ENCODE assay signal across 8 mouse cellular contexts in genomic region chr7:44484841-44485571, GRCm38 (mm10). TPM values are rescaled to one million over a fixed set of nuclear protein-coding genes. Genes with fewer than 3 reads are reported as not detected.
DNase-seq lines count a peak whose midpoint lies in the region; ATAC-seq and TF ChIP-seq lines count a peak whose summit lies in the region.

No protein-coding gene starts in this region.

- peak; percentile 77 for DNase-seq in A20 (ENCODE audit: low read depth, low spot score)
- peak; percentile 71 to 78 for DNase-seq in adrenal gland, postnatal 36 days
- peak; percentile 82 for DNase-seq in limb, embryonic 14.5 days (ENCODE audit: low spot score)
- peak; percentile 88 for DNase-seq in midbrain, postnatal 0 days (ENCODE audit: low spot score)
- DNase-seq in spleen, postnatal 36 days (ENCODE audit: low spot score in 2 of 2) = peak; percentile 57 to 65

- no peak overlapping the region for H3K4me3 ChIP-seq in embryonic facial prominence, embryonic 13.5 days
- no peak overlapping the region for H3K4me3 ChIP-seq in heart, embryonic 11.5 days (ENCODE audit: low read depth, low read length)
- H3K4me3 ChIP-seq in kidney, embryonic 14.5 days (ENCODE audit: low read length) = no peak overlapping the region
- H3K4me3 ChIP-seq in limb, embryonic 14.5 days (replicated peaks; ENCODE audit: low read length) = no peak overlapping the region
- H3K4me3 ChIP-seq in midbrain, postnatal 0 days (ENCODE audit: low read depth, low read length) = no peak overlapping the region

- no peak overlapping the region for H3K27ac ChIP-seq in embryonic facial prominence, embryonic 13.5 days
- H3K27ac ChIP-seq in heart, embryonic 11.5 days (ENCODE audit: low read depth, low read length) = 0 out of 2 replicates have a peak overlapping the region, but pooled peaks have one; percentile 2
- H3K27ac ChIP-seq in kidney, embryonic 14.5 days (ENCODE audit: low read depth, low read length) = no peak overlapping the region
- no peak overlapping the region for H3K27ac ChIP-seq in limb, embryonic 14.5 days (replicated peaks; ENCODE audit: low read depth, low read length)
- H3K27ac ChIP-seq in midbrain, postnatal 0 days (ENCODE audit: low read depth, low read length) = no peak overlapping the region

- no peak overlapping the region for H3K9ac ChIP-seq in embryonic facial prominence, embryonic 13.5 days
- no peak overlapping the region for H3K9ac ChIP-seq in heart, embryonic 11.5 days (ENCODE audit: low read depth, low read length)
- no peak overlapping the region for H3K9ac ChIP-seq in kidney, embryonic 14.5 days (ENCODE audit: low read depth, low read length)
- H3K9ac ChIP-seq in limb, embryonic 14.5 days (ENCODE audit: low read depth, low read length, severe bottlenecking) = no peak overlapping the region
- H3K9ac ChIP-seq in midbrain, postnatal 0 days (replicated peaks; ENCODE audit: low read length, poor library complexity, severe bottlenecking) = no peak overlapping the region

- H3K9me3 ChIP-seq in embryonic facial prominence, embryonic 13.5 days = no peaks in the 10 kb centered on the region
- H3K9me3 ChIP-seq in heart, embryonic 11.5 days (replicated peaks; ENCODE audit: control insufficient read depth, low read length) = no peaks in the 10 kb centered on the region
- no peaks in the 10 kb centered on the region for H3K9me3 ChIP-seq in kidney, embryonic 14.5 days (ENCODE audit: control insufficient read depth, low read length)
- H3K9me3 ChIP-seq in limb, embryonic 14.5 days (ENCODE audit: control insufficient read depth, low read length) = no peaks in the 10 kb centered on the region
- H3K9me3 ChIP-seq in midbrain, postnatal 0 days (ENCODE audit: low read length) = no peaks in the 10 kb centered on the region

- peak; percentile 99 for TF ChIP-seq CTCF in midbrain, postnatal 0 days (IDR thresholded peaks at IDR 0.05)

- no peaks in the 10 kb centered on the region for H3K4me1 ChIP-seq in embryonic facial prominence, embryonic 13.5 days
- peaks cover 6% of the 10 kb centered on the region; the same call in 1 of the 2 replicates for H3K4me1 ChIP-seq in heart, embryonic 11.5 days (ENCODE audit: control insufficient read depth, insufficient read depth, low read length)
- no peaks in the 10 kb centered on the region for H3K4me1 ChIP-seq in kidney, embryonic 14.5 days (ENCODE audit: control insufficient read depth, insufficient read depth, low read length)
- H3K4me1 ChIP-seq in limb, embryonic 14.5 days (ENCODE audit: control insufficient read depth, insufficient read depth, low read length) = no peaks in the 10 kb centered on the region
- no peaks in the 10 kb centered on the region for H3K4me1 ChIP-seq in midbrain, postnatal 0 days (ENCODE audit: insufficient read depth, low read length)

- TF ChIP-seq POLR2A in limb, embryonic 14.5 days (IDR thresholded peaks at IDR 0.05; ENCODE audit: borderline replicate concordance, extremely low read depth, insufficient read depth, insufficient read length) = peak; percentile 15; the same call in 1 of the 2 replicates

- peaks cover 15% of the 10 kb centered on the region for H3K36me3 ChIP-seq in embryonic facial prominence, embryonic 13.5 days
- H3K36me3 ChIP-seq in heart, embryonic 11.5 days (ENCODE audit: control insufficient read depth, insufficient read depth, low read length) = no peaks in the 10 kb centered on the region
- peaks cover 8% of the 10 kb centered on the region; the same call in 1 of the 2 replicates for H3K36me3 ChIP-seq in kidney, embryonic 14.5 days (ENCODE audit: control insufficient read depth, insufficient read depth, low read length)
- H3K36me3 ChIP-seq in limb, embryonic 14.5 days (ENCODE audit: control insufficient read depth, insufficient read depth, low read length) = peaks cover 20% of the 10 kb centered on the region
- peaks cover 10% of the 10 kb centered on the region for H3K36me3 ChIP-seq in midbrain, postnatal 0 days (ENCODE audit: insufficient read depth, low read length)

- ATAC-seq in embryonic facial prominence, embryonic 13.5 days (ENCODE audit: insufficient number of reproducible peaks, insufficient read depth, low FRiP score, low TSS enrichment, low read depth) = 0 out of 2 replicates have a peak, but pooled peaks have one; percentile 44
- ATAC-seq in heart, embryonic 11.5 days (replicated peaks; ENCODE audit: insufficient number of reproducible peaks, low FRiP score, low TSS enrichment) = no peak
- ATAC-seq in kidney, embryonic 14.5 days (ENCODE audit: low FRiP score, low TSS enrichment) = peak; percentile 71
- ATAC-seq in limb, embryonic 14.5 days (ENCODE audit: low FRiP score, low read depth) = peak; percentile 62
- peak; percentile 72 for ATAC-seq in midbrain, postnatal 0 days (ENCODE audit: low FRiP score)

- 42% methylated on average over 5 of the region's 5 CpGs for WGBS in embryonic facial prominence, embryonic 13.5 days
- 34% methylated on average over 5 of the region's 5 CpGs for WGBS in heart, embryonic 11.5 days (ENCODE audit: insufficient replicate concordance)
- WGBS in kidney, embryonic 14.5 days = 39% methylated on average over 5 of the region's 5 CpGs
- WGBS in limb, embryonic 14.5 days = 45% methylated on average over 5 of the region's 5 CpGs
- WGBS in midbrain, postnatal 0 days = 34% methylated on average over 5 of the region's 5 CpGs

- no peak overlapping the region for H3K4me2 ChIP-seq in embryonic facial prominence, embryonic 13.5 days
- H3K4me2 ChIP-seq in heart, embryonic 11.5 days = no peak overlapping the region
- no peak overlapping the region for H3K4me2 ChIP-seq in kidney, embryonic 14.5 days (replicated peaks; ENCODE audit: low read depth, low read length)
- H3K4me2 ChIP-seq in limb, embryonic 14.5 days (replicated peaks; ENCODE audit: low read depth, low read length, severe bottlenecking) = no peak overlapping the region
- H3K4me2 ChIP-seq in midbrain, postnatal 0 days (ENCODE audit: low read depth, low read length, poor library complexity, severe bottlenecking) = no peak overlapping the region

- peaks cover 29% of the 10 kb centered on the region for H3K27me3 ChIP-seq in embryonic facial prominence, embryonic 13.5 days
- H3K27me3 ChIP-seq in heart, embryonic 11.5 days (ENCODE audit: control insufficient read depth, insufficient read depth, low read length) = no peaks in the 10 kb centered on the region
- H3K27me3 ChIP-seq in kidney, embryonic 14.5 days (ENCODE audit: control insufficient read depth, insufficient read depth, low read length) = peaks cover 7% of the 10 kb centered on the region; the same call in 1 of the 2 replicates
- 0 out of 2 replicates have a peak, but pooled peaks cover 4% of the 10 kb centered on the region for H3K27me3 ChIP-seq in limb, embryonic 14.5 days (ENCODE audit: control insufficient read depth, insufficient read depth, low read length)
- peaks cover 7% of the 10 kb centered on the region; the same call in 1 of the 2 replicates for H3K27me3 ChIP-seq in midbrain, postnatal 0 days (ENCODE audit: insufficient read depth, low read length)

RNA-seq across cellular contexts. Expression of gene Emc10, which starts 11.3 kb away (rescaled TPM):
- 10 to 100 TPM; 91.2 to 99.2 TPM for total RNA-seq in adrenal gland, postnatal 36 days (2021)
- polyA plus RNA-seq in embryonic facial prominence, embryonic 13.5 days (2015; fragmentation: Nextera tagmentation; extraction: Ambion mirVana) = 126 and 129 TPM in 2 replicates
- polyA plus RNA-seq in heart, embryonic 11.5 days (2014; fragmentation: Nextera tagmentation; extraction: Ambion mirVana) = 75.1 and 87.1 TPM in 2 replicates
- 122 and 138 TPM in 2 replicates for polyA plus RNA-seq in kidney, embryonic 14.5 days (2014; fragmentation: Nextera tagmentation; extraction: Ambion mirVana)
- 182 and 265 TPM in 2 replicates for polyA plus RNA-seq in limb, embryonic 14.5 days (2012; rRNA removed)
- 149 and 151 TPM in 2 replicates for polyA plus RNA-seq in limb, embryonic 14.5 days (2014; fragmentation: Nextera tagmentation; extraction: Ambion mirVana)
- 247 and 273 TPM in 2 replicates for total RNA-seq in midbrain, postnatal 0 days (2014; rRNA removed)
- polyA plus RNA-seq in midbrain, postnatal 0 days (2015; fragmentation: Nextera tagmentation; extraction: Ambion mirVana) = 150 and 154 TPM in 2 replicates

RNA-seq across cellular contexts. Expression of gene Fam71e1, which starts 11.4 kb away (rescaled TPM):
- 1 to 10 TPM; 8.5 to 9.5 TPM for total RNA-seq in adrenal gland, postnatal 36 days (2021)
- polyA plus RNA-seq in embryonic facial prominence, embryonic 13.5 days (2015; fragmentation: Nextera tagmentation; extraction: Ambion mirVana) = 19.9 and 22.4 TPM in 2 replicates
- polyA plus RNA-seq in heart, embryonic 11.5 days (2014; fragmentation: Nextera tagmentation; extraction: Ambion mirVana) = 8.9 and 10.6 TPM in 2 replicates
- polyA plus RNA-seq in kidney, embryonic 14.5 days (2014; fragmentation: Nextera tagmentation; extraction: Ambion mirVana) = 13.2 and 16.6 TPM in 2 replicates
- polyA plus RNA-seq in limb, embryonic 14.5 days (2012; rRNA removed) = 19.8 and 21.5 TPM in 2 replicates
- 12.2 and 13.6 TPM in 2 replicates for polyA plus RNA-seq in limb, embryonic 14.5 days (2014; fragmentation: Nextera tagmentation; extraction: Ambion mirVana)
- total RNA-seq in midbrain, postnatal 0 days (2014; rRNA removed) = 18.5 and 19.3 TPM in 2 replicates
- polyA plus RNA-seq in midbrain, postnatal 0 days (2015; fragmentation: Nextera tagmentation; extraction: Ambion mirVana) = 23.8 and 27.7 TPM in 2 replicates

RNA-seq across cellular contexts. Expression of gene Josd2, which starts 17.2 kb away (rescaled TPM):
- total RNA-seq in adrenal gland, postnatal 36 days (2021) = 10 to 100 TPM; 53.9 to 61.0 TPM
- 93.6 and 106 TPM in 2 replicates for polyA plus RNA-seq in embryonic facial prominence, embryonic 13.5 days (2015; fragmentation: Nextera tagmentation; extraction: Ambion mirVana)
- 169 and 181 TPM in 2 replicates for polyA plus RNA-seq in heart, embryonic 11.5 days (2014; fragmentation: Nextera tagmentation; extraction: Ambion mirVana)
- 64.9 and 78.9 TPM in 2 replicates for polyA plus RNA-seq in kidney, embryonic 14.5 days (2014; fragmentation: Nextera tagmentation; extraction: Ambion mirVana)
- 167 and 215 TPM in 2 replicates for polyA plus RNA-seq in limb, embryonic 14.5 days (2012; rRNA removed)
- polyA plus RNA-seq in limb, embryonic 14.5 days (2014; fragmentation: Nextera tagmentation; extraction: Ambion mirVana) = 78.9 and 81.5 TPM in 2 replicates
- total RNA-seq in midbrain, postnatal 0 days (2014; rRNA removed) = 25.5 and 38.5 TPM in 2 replicates
- polyA plus RNA-seq in midbrain, postnatal 0 days (2015; fragmentation: Nextera tagmentation; extraction: Ambion mirVana) = 22.7 and 25.4 TPM in 2 replicates

RNA-seq across cellular contexts. Expression of gene Aspdh, which starts 19.8 kb away (rescaled TPM):
- under 1 TPM in 1 of 2 experiments, not detected in 1; 0.63 TPM for total RNA-seq in adrenal gland, postnatal 36 days (2021)
- polyA plus RNA-seq in embryonic facial prominence, embryonic 13.5 days (2015; fragmentation: Nextera tagmentation; extraction: Ambion mirVana) = 0.69 and 2.2 TPM in 2 replicates
- 1.3 and 1.5 TPM in 2 replicates for polyA plus RNA-seq in heart, embryonic 11.5 days (2014; fragmentation: Nextera tagmentation; extraction: Ambion mirVana)
- 0.88 and 1.6 TPM in 2 replicates for polyA plus RNA-seq in kidney, embryonic 14.5 days (2014; fragmentation: Nextera tagmentation; extraction: Ambion mirVana)
- polyA plus RNA-seq in limb, embryonic 14.5 days (2012; rRNA removed) = 1.8 and 3.1 TPM in 2 replicates
- polyA plus RNA-seq in limb, embryonic 14.5 days (2014; fragmentation: Nextera tagmentation; extraction: Ambion mirVana) = 0.37 and 0.58 TPM in 2 replicates
- total RNA-seq in midbrain, postnatal 0 days (2014; rRNA removed) = 7.1 and 11.8 TPM in 2 replicates
- 2.1 and 3.7 TPM in 2 replicates for polyA plus RNA-seq in midbrain, postnatal 0 days (2015; fragmentation: Nextera tagmentation; extraction: Ambion mirVana)

RNA-seq across cellular contexts. Expression of gene Mybpc2, which starts 39.5 kb away (rescaled TPM):
- not detected for total RNA-seq in adrenal gland, postnatal 36 days (2021)
- 0.13 and 0.14 TPM in 2 replicates for polyA plus RNA-seq in embryonic facial prominence, embryonic 13.5 days (2015; fragmentation: Nextera tagmentation; extraction: Ambion mirVana)
- polyA plus RNA-seq in heart, embryonic 11.5 days (2014; fragmentation: Nextera tagmentation; extraction: Ambion mirVana) = 0.37 and 0.47 TPM in 2 replicates
- 0.06 and 0.18 TPM in 2 replicates for polyA plus RNA-seq in kidney, embryonic 14.5 days (2014; fragmentation: Nextera tagmentation; extraction: Ambion mirVana)
- 0.03 TPM in 2 replicates for polyA plus RNA-seq in limb, embryonic 14.5 days (2012; rRNA removed)
- polyA plus RNA-seq in limb, embryonic 14.5 days (2014; fragmentation: Nextera tagmentation; extraction: Ambion mirVana) = 0.06 and 0.15 TPM in 2 replicates
- total RNA-seq in midbrain, postnatal 0 days (2014; rRNA removed) = 0.27 and 0.38 TPM in 2 replicates
- polyA plus RNA-seq in midbrain, postnatal 0 days (2015; fragmentation: Nextera tagmentation; extraction: Ambion mirVana) = 0.28 and 0.34 TPM in 2 replicates
